Mouse (Mus musculus): Measurements from ENCODE around the gene Rassf8. TPM values are rescaled to one million over a fixed set of nuclear protein-coding genes. Genes with fewer than 3 reads are reported as not detected.

Rassf8 gene
- total RNA-seq, 2 experiments from 2014 or later: 79.1 to 106 TPM

DNA sequence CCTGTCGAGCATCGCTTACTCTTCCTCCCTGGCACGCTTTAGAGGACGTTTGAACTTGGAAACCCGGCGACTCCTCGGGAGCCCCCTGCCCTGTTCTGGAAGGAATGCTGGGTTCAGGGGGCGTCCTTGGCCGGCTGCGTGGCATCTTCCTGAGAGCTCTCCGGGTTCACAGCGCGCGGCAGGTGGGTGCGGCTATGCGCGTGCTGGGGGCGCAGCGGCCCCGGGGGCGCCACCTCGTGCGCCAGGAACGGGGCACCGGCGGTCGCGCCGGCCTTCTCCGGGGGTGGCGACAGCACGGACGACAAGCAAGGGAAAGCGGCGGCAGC is 116.2 kb downstream of the Rassf8 start:
- no peak for DNase-seq

DNA sequence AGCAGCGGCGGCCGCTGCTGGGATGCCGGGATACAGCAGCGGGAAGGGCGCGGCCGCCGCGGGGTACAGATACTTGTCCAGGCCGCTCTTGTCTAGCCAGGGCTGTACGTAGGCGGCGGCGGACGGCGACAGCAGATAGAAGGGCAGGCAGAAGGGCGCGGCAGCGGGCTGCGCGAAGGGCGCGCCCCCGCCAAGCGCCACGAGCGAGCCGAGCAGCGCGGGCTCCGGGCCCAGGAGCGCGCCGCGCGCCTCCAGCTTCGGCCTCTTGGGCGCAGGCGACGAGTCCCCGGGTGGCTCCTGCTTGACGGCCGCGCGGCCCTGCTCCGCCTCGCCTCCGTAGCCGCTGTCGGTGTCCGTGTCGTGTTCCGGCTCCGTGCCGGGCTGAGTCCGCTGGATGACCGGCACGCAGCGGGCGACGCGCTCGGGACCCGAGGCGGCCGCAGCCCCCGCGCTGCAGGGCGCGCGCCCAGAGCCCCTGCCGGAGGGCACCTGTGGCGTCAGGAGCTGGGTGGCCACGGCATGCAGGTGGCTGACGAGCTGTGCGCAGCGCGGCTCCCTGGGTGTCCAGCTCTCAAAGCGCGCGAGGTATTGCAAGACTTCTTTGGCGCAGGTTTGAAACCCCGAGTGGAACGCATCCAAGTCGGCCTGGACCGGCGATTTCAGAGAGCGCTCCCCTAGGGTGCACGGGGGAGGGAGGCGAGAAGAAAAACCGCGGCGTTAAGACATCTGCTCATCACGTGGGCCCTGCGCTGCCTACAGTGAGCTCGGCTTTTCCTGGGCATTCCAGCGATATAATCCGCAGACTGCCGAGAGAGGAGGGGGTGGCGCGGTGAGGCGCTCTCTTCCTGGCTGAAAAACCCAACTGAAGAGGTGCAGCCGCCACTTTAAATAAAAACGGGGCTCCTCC is 116.8 kb downstream of the Rassf8 start:
- peak; percentile 80 to 81 for DNase-seq

DNA sequence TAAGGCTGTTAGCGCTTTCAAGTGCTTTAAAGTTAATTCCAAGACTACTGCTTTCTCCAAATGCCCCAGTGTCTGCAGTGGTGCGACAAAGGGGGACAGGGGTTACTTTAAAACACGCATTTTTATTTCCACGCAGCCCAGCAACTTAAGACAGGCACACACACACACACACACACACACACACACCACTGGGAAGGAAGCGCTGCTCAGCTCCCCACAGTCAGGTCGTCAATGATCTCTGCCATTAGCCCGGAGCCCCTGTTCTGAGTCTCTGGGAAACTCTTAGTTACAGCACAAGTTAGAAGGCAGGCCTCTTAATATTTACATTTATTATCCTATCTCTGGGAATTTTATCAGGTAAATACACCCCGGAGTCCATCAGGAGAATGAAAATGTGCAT is 117.6 kb downstream of the Rassf8 start:
- DNase-seq: peak in 1 of 2 experiments; percentile 13

DNA sequence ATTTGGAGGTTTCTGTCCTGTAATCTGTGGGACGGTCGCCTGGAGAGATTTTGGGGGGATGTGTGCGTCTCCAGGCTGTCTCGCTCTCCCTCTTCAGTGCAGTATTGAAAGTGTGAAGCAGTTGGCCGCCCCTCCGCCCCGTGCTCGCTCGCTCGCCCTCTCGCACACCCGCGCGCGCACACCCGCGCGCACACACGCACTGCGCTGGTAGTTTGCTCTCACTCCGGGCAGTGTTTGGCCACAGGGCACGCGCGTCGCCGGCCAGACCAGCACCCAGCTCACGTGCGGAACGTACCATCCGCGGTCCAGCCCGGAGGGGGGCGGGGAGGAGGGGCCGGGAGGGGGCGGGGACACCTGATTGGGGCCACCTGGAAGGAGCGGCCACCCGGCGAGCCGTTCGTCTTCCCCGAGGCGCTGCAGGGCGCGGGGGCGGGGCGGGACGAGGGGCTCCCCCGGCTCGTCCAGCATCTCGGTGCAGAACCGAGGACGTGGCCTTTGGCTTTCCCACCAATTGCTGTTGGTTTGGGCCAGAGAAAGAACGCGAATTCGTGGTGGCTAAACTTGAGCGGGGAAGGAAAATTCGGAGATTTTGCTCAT is 118.8 kb downstream of the Rassf8 start, which contains the start of gene Bhlhe41:
Gene Bhlhe41 (minus strand): TSS at position 270 of the 597 bp plus-strand sequence.
- peak; percentile 91 for DNase-seq

DNA sequence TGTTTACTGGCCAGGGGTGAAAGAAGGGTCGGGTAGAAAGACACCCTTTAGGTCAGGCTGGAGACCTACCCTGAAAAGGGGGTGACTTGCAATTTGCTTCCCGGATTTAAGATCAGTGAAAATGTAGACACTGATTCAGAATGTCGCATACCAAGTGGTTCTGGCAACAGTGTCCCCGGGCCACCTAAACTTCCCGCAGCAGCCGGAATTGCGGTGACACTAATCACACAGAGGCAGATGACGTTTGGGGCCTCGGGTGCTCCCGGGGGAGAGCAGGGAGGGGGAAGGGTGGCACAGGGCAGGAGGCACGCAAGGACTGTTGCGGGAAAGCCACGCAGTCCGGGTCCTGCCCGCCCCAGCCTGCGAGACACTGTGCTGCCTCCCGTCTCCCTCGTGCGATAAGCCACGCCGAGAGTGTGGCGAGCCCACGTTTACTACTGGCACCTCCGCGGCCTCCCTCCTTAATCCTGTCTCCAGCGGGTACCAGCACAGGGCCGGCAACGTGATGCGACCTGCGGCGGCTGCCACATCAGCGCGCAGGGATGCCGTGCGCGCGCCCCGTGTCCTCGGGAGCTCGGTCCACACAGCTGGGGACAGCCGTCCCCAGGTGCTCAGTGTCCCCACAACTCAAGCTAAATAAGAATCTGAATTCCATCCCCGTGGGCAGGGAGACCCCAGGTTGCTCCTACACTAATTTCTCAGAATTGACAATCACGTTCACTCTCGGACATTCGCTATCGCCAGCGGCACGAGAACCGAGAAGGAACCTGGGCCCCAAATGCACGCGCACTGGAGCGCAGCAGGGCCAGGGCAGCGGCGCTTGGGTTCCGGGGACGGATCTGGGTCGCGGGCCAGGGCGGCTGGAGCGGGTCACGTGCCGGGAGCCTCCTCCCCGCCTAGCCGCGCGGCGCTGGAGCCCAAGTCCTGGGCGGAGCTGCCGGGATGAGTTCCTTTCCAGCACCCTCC is 119.6 kb downstream of the Rassf8 start:
- DNase-seq: peak; percentile 96

DNA sequence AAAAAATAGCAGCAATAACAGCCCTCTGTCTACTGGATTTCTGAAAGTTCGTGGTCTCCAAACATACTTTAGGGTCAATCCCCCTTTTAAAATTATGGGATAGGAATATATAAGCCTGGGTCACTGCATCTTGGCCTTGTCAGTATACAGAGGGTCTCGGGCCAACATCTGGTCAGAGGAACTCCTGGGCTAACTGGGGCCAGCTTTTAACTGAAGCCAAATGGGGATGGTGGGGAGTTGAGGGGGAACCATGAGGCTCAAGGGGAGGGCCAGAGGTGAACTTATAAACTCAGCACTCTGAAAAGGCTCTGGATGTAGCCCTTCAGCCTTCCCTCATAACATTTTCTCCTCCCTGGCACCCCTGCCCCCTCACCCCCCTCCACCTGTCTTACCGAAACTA is 120.6 kb downstream of the Rassf8 start:
- no peak for DNase-seq

Other genes starting within 250 kb of the Rassf8 start
- gene Lmntd1, start 132.4 kb upstream of the Rassf8 start, total RNA-seq (2021): under 1 TPM; 0.33 to 0.56 TPM
- gene Tuba3b, start 131.0 kb upstream of the Rassf8 start, total RNA-seq (2021): not detected
- gene Bhlhe41, start 118.8 kb downstream of the Rassf8 start, total RNA-seq (2021): 10 to 100 TPM; 12.3 to 16.5 TPM
- 10 to 100 TPM; 10.5 to 18.1 TPM for gene Sspn, start 184.9 kb downstream of the Rassf8 start, total RNA-seq (2021)